Mouse (Mus musculus): ENCODE results near the gene Calm4. TPM values are rescaled to one million over a fixed set of nuclear protein-coding genes. Genes with fewer than 3 reads are reported as not detected.
"Not testable (repeated sequence)": the region's sequence is repeated elsewhere in the genome, so short reads cannot be mapped to it uniquely, and the experiment has no call there.

Gene Calm4
- polyA plus RNA-seq (2015; fragmentation: Nextera tagmentation; extraction: Ambion mirVana), result 280 and 324 TPM in 2 replicates

DNA sequence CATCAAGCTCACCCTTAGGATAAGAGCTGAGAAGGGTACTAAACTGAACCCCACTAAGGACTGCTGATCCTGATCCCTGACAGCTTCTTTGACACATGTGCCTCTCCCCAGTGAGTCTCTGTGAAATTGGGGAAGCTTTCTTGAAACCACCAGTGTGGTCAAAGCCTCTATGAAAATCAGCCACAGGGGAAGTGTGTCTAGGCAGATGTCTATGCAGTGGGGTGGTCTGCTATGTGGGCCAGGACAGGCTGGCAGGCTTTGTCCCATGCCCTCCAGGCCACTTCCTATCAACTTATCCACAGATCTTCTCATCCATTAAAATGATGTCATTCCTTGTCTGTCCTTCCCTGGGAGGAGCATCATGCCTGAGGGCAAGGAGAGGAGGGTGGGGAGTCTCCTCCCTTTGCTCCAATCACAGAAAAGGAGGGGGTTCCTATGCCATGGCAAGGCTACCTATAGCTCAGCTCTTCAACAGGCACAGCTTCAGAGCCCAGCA lies at the start of gene Calm4:
TSS of gene Calm4 (plus strand) at position 446 of the 496 bp plus-strand sequence.
- H3K4me1 ChIP-seq (replicated peaks; ENCODE audit: control insufficient read depth, insufficient read depth); H3K9me3 ChIP-seq (ENCODE audit: control insufficient read depth, low read length); H3K27me3 ChIP-seq (ENCODE audit: control insufficient read depth, insufficient read depth, low read length); H3K36me3 ChIP-seq (ENCODE audit: control insufficient read depth, insufficient read depth, low read length); DNase-seq (ENCODE audit: low spot score); ATAC-seq (ENCODE audit: low FRiP score, low TSS enrichment); H3K9ac ChIP-seq (ENCODE audit: low read length); H3K27ac ChIP-seq (replicated peaks); H3K4me3 ChIP-seq (ENCODE audit: low read depth, low read length); H3K4me2 ChIP-seq (replicated peaks; ENCODE audit: low read depth): not testable (repeated sequence)

DNA sequence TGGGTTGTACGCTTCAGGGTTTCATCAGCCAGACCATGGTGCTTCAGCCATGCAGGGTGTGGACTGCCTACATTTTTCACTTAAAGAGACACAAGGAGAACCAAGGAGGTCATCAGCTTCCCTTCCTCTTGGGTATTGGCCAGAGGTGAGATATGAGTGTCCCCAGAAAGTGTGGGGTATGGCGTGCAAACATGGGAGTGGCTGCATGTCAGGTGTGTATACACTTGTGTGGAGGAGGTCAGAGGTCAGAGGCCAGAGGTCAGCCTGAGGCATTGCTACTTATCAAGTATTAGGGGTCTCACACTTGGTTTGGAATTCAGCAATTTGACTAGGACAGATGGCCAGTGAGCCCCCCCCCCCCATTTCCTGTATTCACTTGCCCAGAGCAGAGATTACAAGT lies 49.0 kb upstream of the Calm4 start:
- Histone ChIP-seq H3K9ac (ENCODE audit: low read length) (no peak overlapping the region), H3K36me3 (ENCODE audit: control insufficient read depth, insufficient read depth, low read length) (no peaks in the 10 kb centered on the region), H3K27ac (replicated peaks) (no peak overlapping the region), H3K4me3 (ENCODE audit: low read depth, low read length) (no peak overlapping the region), H3K27me3 (ENCODE audit: control insufficient read depth, insufficient read depth, low read length) (no peaks in the 10 kb centered on the region), H3K9me3 (ENCODE audit: control insufficient read depth, low read length) (no peaks in the 10 kb centered on the region), H3K4me2 (replicated peaks; ENCODE audit: low read depth) (no peak overlapping the region), H3K4me1 (replicated peaks; ENCODE audit: control insufficient read depth, insufficient read depth) (no peaks in the 10 kb centered on the region)
- WGBS, result 66% methylated on average over 2 of the region's 2 CpGs
- DNase-seq (ENCODE audit: low spot score) (no peak), ATAC-seq (ENCODE audit: low FRiP score, low TSS enrichment) (0 out of 2 replicates have a peak, but pooled peaks have one; percentile 57)
- no peak for TF ChIP-seq EP300 (optimal IDR thresholded peaks at IDR 0.05)
- TF ChIP-seq CTCF (IDR thresholded peaks at IDR 0.05; ENCODE audit: low read depth), result no peak

DNA sequence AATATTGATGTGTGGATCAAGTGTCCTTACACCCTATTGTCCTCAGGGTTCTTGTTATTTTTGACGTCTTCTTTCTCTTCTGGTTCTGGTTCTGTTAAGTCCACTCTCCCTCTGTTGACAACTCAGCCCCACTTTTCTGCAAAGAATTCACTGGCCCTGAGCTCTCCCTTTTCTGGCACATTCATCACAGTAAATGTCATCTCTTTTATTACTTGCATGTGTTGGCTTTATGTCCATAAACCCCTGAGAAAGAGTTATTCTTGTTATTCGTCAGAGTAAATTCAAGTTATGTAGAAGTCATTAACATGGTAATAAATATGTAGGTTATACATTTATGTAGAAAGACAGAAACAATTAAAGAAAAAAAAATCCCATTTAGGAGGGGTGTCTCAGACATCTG lies 48.0 kb upstream of the Calm4 start:
- Histone ChIP-seq H3K36me3 (ENCODE audit: control insufficient read depth, insufficient read depth, low read length) (no peaks in the 10 kb centered on the region), H3K4me3 (ENCODE audit: low read depth, low read length) (no peak overlapping the region), H3K27ac (replicated peaks) (no peak overlapping the region), H3K9me3 (ENCODE audit: control insufficient read depth, low read length) (no peaks in the 10 kb centered on the region), H3K4me1 (replicated peaks; ENCODE audit: control insufficient read depth, insufficient read depth) (no peaks in the 10 kb centered on the region), H3K9ac (ENCODE audit: low read length) (no peak overlapping the region), H3K27me3 (ENCODE audit: control insufficient read depth, insufficient read depth, low read length) (no peaks in the 10 kb centered on the region), H3K4me2 (replicated peaks; ENCODE audit: low read depth) (no peak overlapping the region)
- DNase-seq (ENCODE audit: low spot score) (no peak), ATAC-seq (ENCODE audit: low FRiP score, low TSS enrichment) (no peak)
- TF ChIP-seq EP300 (optimal IDR thresholded peaks at IDR 0.05) (no peak), CTCF (IDR thresholded peaks at IDR 0.05; ENCODE audit: low read depth) (no peak)
- WGBS, result 52% methylated on average over 2 of the region's 2 CpGs

- Histone ChIP-seq H3K27me3 (ENCODE audit: control insufficient read depth, insufficient read depth, low read length) (no peaks in the 10 kb centered on the region), H3K4me2 (replicated peaks; ENCODE audit: low read depth) (no peak overlapping the region), H3K27ac (replicated peaks) (no peak overlapping the region), H3K36me3 (ENCODE audit: control insufficient read depth, insufficient read depth, low read length) (no peaks in the 10 kb centered on the region), H3K4me3 (ENCODE audit: low read depth, low read length) (no peak overlapping the region), H3K4me1 (replicated peaks; ENCODE audit: control insufficient read depth, insufficient read depth) (no peaks in the 10 kb centered on the region), H3K9me3 (ENCODE audit: control insufficient read depth, low read length) (no peaks in the 10 kb centered on the region), H3K9ac (ENCODE audit: low read length) (no peak overlapping the region)
- WGBS, result 44% methylated on average over 4 of the region's 4 CpGs
- TF ChIP-seq EP300 (optimal IDR thresholded peaks at IDR 0.05) (no peak), CTCF (IDR thresholded peaks at IDR 0.05; ENCODE audit: low read depth) (no peak)
- DNase-seq (ENCODE audit: low spot score), result no peak
- ATAC-seq (ENCODE audit: low FRiP score, low TSS enrichment), result no peak
These were observed 40.9 kb upstream of the Calm4 start for GRCm38 (mm10) chr13:3796649-3797048.

- Histone ChIP-seq H3K36me3 (ENCODE audit: control insufficient read depth, insufficient read depth, low read length) (no peaks in the 10 kb centered on the region), H3K27ac (replicated peaks) (no peak overlapping the region), H3K4me1 (replicated peaks; ENCODE audit: control insufficient read depth, insufficient read depth) (no peaks in the 10 kb centered on the region), H3K9me3 (ENCODE audit: control insufficient read depth, low read length) (no peaks in the 10 kb centered on the region), H3K9ac (ENCODE audit: low read length) (no peak overlapping the region), H3K27me3 (ENCODE audit: control insufficient read depth, insufficient read depth, low read length) (no peaks in the 10 kb centered on the region), H3K4me2 (replicated peaks; ENCODE audit: low read depth) (no peak overlapping the region), H3K4me3 (ENCODE audit: low read depth, low read length) (no peak overlapping the region)
- TF ChIP-seq EP300 (optimal IDR thresholded peaks at IDR 0.05) (no peak), CTCF (IDR thresholded peaks at IDR 0.05; ENCODE audit: low read depth) (no peak)
- peak; percentile 66 for ATAC-seq (ENCODE audit: low FRiP score, low TSS enrichment)
- no peak for DNase-seq (ENCODE audit: low spot score)
These were observed 38.8 kb upstream of the Calm4 start for GRCm38 (mm10) chr13:3798751-3799150.

DNA sequence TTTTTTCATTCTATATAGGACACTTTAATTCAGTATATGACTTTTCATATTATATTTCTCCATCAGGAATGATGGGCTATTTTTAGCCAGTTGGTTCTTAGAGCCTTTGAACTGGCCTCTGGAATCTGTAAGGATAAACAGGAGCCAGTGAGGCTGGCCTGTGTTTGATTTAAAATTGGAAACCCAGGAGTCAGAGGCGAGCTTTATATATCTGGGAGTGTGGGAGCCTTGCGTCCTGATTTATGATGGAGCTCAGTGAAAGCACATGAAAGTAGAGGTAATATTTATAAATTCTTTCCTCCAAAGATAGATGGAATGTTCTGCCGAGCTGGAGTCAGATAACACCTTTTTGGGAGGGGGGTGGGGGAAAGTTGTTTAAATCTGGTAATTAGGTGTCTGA lies 38.2 kb upstream of the Calm4 start:
- Histone ChIP-seq H3K4me2 (replicated peaks; ENCODE audit: low read depth) (no peak overlapping the region), H3K27ac (replicated peaks) (no peak overlapping the region)
- WGBS, result 14% methylated on average over 3 of the region's 3 CpGs

More for the DNA sequence above, 38.2 kb upstream of the Calm4 start:
- no peaks in the 10 kb centered on the region for H3K4me1 ChIP-seq (replicated peaks; ENCODE audit: control insufficient read depth, insufficient read depth)
- H3K9me3 ChIP-seq (ENCODE audit: control insufficient read depth, low read length), result no peaks in the 10 kb centered on the region
- DNase-seq (ENCODE audit: low spot score) (no peak), ATAC-seq (ENCODE audit: low FRiP score, low TSS enrichment) (no peak)
- H3K9ac ChIP-seq (ENCODE audit: low read length), result no peak overlapping the region
- TF ChIP-seq EP300 (optimal IDR thresholded peaks at IDR 0.05) (no peak), CTCF (IDR thresholded peaks at IDR 0.05; ENCODE audit: low read depth) (no peak)
- H3K36me3 ChIP-seq (ENCODE audit: control insufficient read depth, insufficient read depth, low read length), result no peaks in the 10 kb centered on the region
- H3K4me3 ChIP-seq (ENCODE audit: low read depth, low read length), result no peak overlapping the region
- H3K27me3 ChIP-seq (ENCODE audit: control insufficient read depth, insufficient read depth, low read length), result no peaks in the 10 kb centered on the region
